In genomic region chr6:140559411-140559810, GRCm38 (mm10) we compare ENCODE assay signal across 17 mouse cellular contexts.
DNase-seq lines count a peak whose midpoint lies in the region; TF ChIP-seq lines count a peak whose summit lies in the region.
"Had no signal": no experiment of that assay in that cellular context is flagged by ENCODE, and none has a peak within 500 bp of the region (broad histone marks: within the 10 kb centered on the region; RNA-seq: fewer than 3 reads in every experiment).

No protein-coding gene starts in this region.

- H3K4me3 ChIP-seq in testis, adult 2 months (ENCODE audit: control insufficient read depth, low read depth, low read length) = peak overlapping the region; percentile 27; the same call in 1 of the 2 replicates
- H3K4me3 ChIP-seq: embryonic facial prominence, embryonic 15.5 days; erythroblast, embryonic 14.5 days; forebrain, embryonic 10.5 days; heart, embryonic 13.5 days had no signal

- DNase-seq in testis, postnatal 10 days (ENCODE audit: low spot score) = no peak
- DNase-seq in lung, postnatal 10 days = peak; percentile 46
- DNase-seq in lung, postnatal 4 days = peak; percentile 38 to 55
- no peak for DNase-seq in spleen, postnatal 4 days (ENCODE audit: low spot score in 2 of 2)
- DNase-seq in spleen, postnatal 10 days (ENCODE audit: low spot score in 2 of 2) = no peak
- DNase-seq: adrenal gland, postnatal 10 days; cerebellum, adult 11 months; cerebellum, adult 8-10 months; cerebellum, postnatal 14 days; embryo, embryonic 11 days; heart, postnatal 36 days had no signal

- H3K36me3 ChIP-seq in testis, adult 2 months (ENCODE audit: control insufficient read depth, insufficient read depth, low read length) = no peaks in the 10 kb centered on the region
- H3K36me3 ChIP-seq: G1E had no signal

- no peak overlapping the region for H3K27ac ChIP-seq in testis, adult 2 months (ENCODE audit: control insufficient read depth, insufficient read depth, low read depth, low read length)
- H3K27ac ChIP-seq: embryonic facial prominence, embryonic 15.5 days; forebrain, embryonic 10.5 days; heart, embryonic 13.5 days had no signal

- TF ChIP-seq POLR2A in testis, adult 2 months (IDR thresholded peaks at IDR 0.05; ENCODE audit: control insufficient read depth, low read depth, low read length) = no peak

- H3K27me3 ChIP-seq in testis, adult 2 months (ENCODE audit: control insufficient read depth, insufficient read depth, low read length) = no peaks in the 10 kb centered on the region
- H3K27me3 ChIP-seq: embryonic facial prominence, embryonic 15.5 days; heart, embryonic 13.5 days had no signal

- H3K4me1 ChIP-seq in testis, adult 2 months (ENCODE audit: control insufficient read depth, insufficient read depth, low read length) = no peaks in the 10 kb centered on the region
- H3K4me1 ChIP-seq: embryonic facial prominence, embryonic 15.5 days; forebrain, embryonic 10.5 days had no signal

- TF ChIP-seq CTCF in testis, adult 2 months (IDR thresholded peaks at IDR 0.05; ENCODE audit: control insufficient read depth, insufficient read depth, insufficient replicate concordance, low read depth, low read length) = no peak

Comparison
In these comparisons a context has a peak if more than half of its experiments do, and no peak if none do; other contexts are left out.
1. DNase-seq: peak in lung, postnatal 10 days (single experiment) and lung, postnatal 4 days (2 of 2); none in testis, postnatal 10 days (single experiment), spleen, postnatal 4 days (0 of 2) and spleen, postnatal 10 days (0 of 2).